Mouse (Mus musculus) C2C12 (cell line): ENCODE data around the gene Tnfrsf8.

ENCODE experiments used
- CTCF ChIP-seq: IDR thresholded peaks from one replicate; pipeline ENCODE4 v1.5.1; 2011; ENCODE audit not compliant: control insufficient read depth, insufficient read depth, insufficient read length
- FOSL1 ChIP-seq: IDR thresholded peaks from one replicate; pipeline ENCODE4 v1.8.0; 2011; ENCODE audit warnings: mild to moderate bottlenecking, low read length; ENCODE audit not compliant: poor library complexity, insufficient read depth, severe bottlenecking
- MAX ChIP-seq: IDR thresholded peaks from one replicate; pipeline ENCODE4 v1.6.1; 2011; ENCODE audit warnings: mild to moderate bottlenecking, control low read depth
- MYOG ChIP-seq: IDR thresholded peaks from one replicate; pipeline ENCODE4 v1.6.1; 2011; ENCODE audit not compliant: control insufficient read depth, insufficient read length; ENCODE audit errors: extremely low read depth
- USF1 ChIP-seq: IDR thresholded peaks from one replicate; pipeline ENCODE4 v1.6.1; 2011; ENCODE audit warnings: low read depth, mild to moderate bottlenecking, control low read depth, moderate library complexity

DNA sequence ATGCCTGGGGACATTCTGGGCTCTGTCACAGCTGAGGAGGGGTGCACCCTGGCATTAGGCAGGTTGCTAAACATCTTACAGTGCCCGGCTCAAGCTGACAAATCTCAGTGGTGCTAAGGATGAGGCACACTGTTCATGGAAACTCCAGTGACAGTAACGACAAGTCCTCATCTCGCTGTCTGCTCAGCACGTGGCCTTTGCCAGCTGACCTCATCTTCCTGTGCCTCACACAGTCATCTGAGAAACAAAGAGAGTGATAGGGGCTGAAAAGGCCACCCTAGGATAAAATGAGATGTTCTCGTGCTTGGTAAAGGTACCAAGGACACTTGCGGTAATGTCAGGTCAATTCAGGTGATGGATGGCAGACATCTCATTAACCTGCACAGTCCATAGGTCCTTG, 31.5 kb downstream of the Tnfrsf8 start:
- TF ChIP-seq CTCF (no peak), MYOG (no peak), FOSL1 (no peak), USF1 (no peak), MAX (no peak)
